Mouse (Mus musculus): ENCODE measurements around the gene Ppp1r14d.

- no peak for TF ChIP-seq EP300 (IDR thresholded peaks at IDR 0.05; ENCODE audit: low read depth)
- TF ChIP-seq CTCF (IDR thresholded peaks at IDR 0.05; ENCODE audit: low read depth) = no peak
Measured at GRCm38 (mm10) chr2:119240819-119241186, 11.1 kb upstream of the Ppp1r14d start.
